Mouse (Mus musculus): ENCODE measurements at regions not wholly inside any gene's neighbourhood (a gene's known extent, or its start where the extent isn't known, plus 50 kb on each side); places are given as distances from the start of the nearest gene placed in this dataset.

DNA sequence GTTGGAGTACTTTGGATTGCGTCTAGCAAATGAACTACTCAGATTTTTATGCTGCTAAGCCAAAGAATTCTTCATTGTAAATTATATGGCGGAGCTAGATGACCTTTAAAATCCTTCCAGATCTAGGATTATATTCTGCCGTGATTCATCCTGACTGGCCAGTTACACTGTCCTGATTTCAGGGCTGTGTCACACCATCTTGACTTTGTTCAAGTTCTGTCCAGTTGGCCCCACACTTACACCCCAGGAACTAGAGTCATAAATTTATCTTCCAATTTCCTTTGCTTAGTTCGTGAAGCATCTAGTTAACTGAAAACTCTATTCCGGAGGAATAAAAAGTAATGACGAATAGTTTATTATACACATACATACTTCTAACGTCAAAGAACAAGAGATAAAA lies 158.5 kb upstream of the Tcf21 start:
- Histone ChIP-seq H3K27me3 (ENCODE audit: control insufficient read depth, insufficient read depth, low read length) (no peaks in the 10 kb centered on the region), H3K4me1 (ENCODE audit: control insufficient read depth, insufficient read depth, low read length) (no peaks in the 10 kb centered on the region), H3K36me3 (ENCODE audit: control insufficient read depth, insufficient read depth, low read length) (no peaks in the 10 kb centered on the region), H3K4me3 (ENCODE audit: control insufficient read depth, low read depth, low read length) (no peak overlapping the region), H3K27ac (ENCODE audit: control insufficient read depth, insufficient read depth, low read depth, low read length) (no peak overlapping the region)
- TF ChIP-seq CTCF (IDR thresholded peaks at IDR 0.05; ENCODE audit: control insufficient read depth, insufficient read depth, insufficient replicate concordance, low read depth, low read length), result no peak
- no peak for TF ChIP-seq POLR2A (IDR thresholded peaks at IDR 0.05; ENCODE audit: control insufficient read depth, low read depth, low read length)

DNA sequence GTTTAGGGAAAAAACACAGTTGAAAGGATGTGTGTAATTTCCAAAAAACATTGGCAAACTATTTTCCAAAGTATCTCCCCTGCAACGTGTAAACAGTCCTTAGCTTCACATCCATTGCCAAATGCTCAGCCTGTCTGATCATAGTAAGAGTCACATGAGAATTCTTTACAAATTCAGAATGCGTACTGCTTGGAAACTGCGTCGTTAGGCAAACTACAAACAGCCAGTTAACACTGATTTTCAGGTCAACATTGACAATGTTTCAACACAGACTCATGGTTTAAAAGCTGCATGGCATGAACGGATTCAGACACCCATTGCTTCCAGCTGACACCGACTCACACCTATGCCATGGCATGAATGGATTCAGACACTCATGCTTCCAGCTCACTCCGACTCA lies 137.0 kb upstream of the Tcf21 start:
- peaks cover 4% of the 10 kb centered on the region; the same call in 1 of the 2 replicates for H3K4me1 ChIP-seq (ENCODE audit: control insufficient read depth, insufficient read depth, low read length)
- H3K4me3 ChIP-seq (ENCODE audit: control insufficient read depth, low read depth, low read length), result no peak overlapping the region
- TF ChIP-seq CTCF (IDR thresholded peaks at IDR 0.05; ENCODE audit: control insufficient read depth, insufficient read depth, insufficient replicate concordance, low read depth, low read length) (no peak), POLR2A (IDR thresholded peaks at IDR 0.05; ENCODE audit: control insufficient read depth, low read depth, low read length) (no peak)
- H3K27me3 ChIP-seq (ENCODE audit: control insufficient read depth, insufficient read depth, low read length), result no peaks in the 10 kb centered on the region
- no peak overlapping the region for H3K27ac ChIP-seq (ENCODE audit: control insufficient read depth, insufficient read depth, low read depth, low read length)
- no peaks in the 10 kb centered on the region for H3K36me3 ChIP-seq (ENCODE audit: control insufficient read depth, insufficient read depth, low read length)

DNA sequence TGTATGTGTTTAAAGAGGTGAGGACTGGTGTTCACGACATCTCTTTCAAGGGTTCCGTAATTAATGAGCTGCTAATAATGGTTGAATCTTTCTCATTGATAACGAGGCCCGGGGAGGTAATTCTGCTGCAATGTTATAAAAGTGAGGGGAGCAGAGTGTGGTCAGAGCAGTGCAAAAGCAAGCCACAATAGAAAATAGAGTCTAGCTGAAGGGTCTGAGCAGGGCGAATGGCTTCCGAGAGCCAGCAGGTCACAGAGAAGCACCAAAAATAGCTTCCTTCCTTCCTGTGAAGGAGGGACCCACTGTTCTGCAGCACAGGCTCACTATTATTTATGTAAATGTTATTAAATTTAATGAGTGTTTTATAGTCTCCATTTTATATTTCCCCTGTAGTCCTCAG lies 133.3 kb upstream of the Tcf21 start:
- no peaks in the 10 kb centered on the region for H3K27me3 ChIP-seq (ENCODE audit: control insufficient read depth, insufficient read depth, low read length)
- no peak overlapping the region for H3K4me3 ChIP-seq (ENCODE audit: control insufficient read depth, low read depth, low read length)
- TF ChIP-seq POLR2A (IDR thresholded peaks at IDR 0.05; ENCODE audit: control insufficient read depth, low read depth, low read length), result no peak
- no peak for TF ChIP-seq CTCF (IDR thresholded peaks at IDR 0.05; ENCODE audit: control insufficient read depth, insufficient read depth, insufficient replicate concordance, low read depth, low read length)
- H3K4me1 ChIP-seq (ENCODE audit: control insufficient read depth, insufficient read depth, low read length), result peaks cover 4% of the 10 kb centered on the region; the same call in 1 of the 2 replicates
- H3K36me3 ChIP-seq (ENCODE audit: control insufficient read depth, insufficient read depth, low read length), result no peaks in the 10 kb centered on the region
- H3K27ac ChIP-seq (ENCODE audit: control insufficient read depth, insufficient read depth, low read depth, low read length), result no peak overlapping the region

DNA sequence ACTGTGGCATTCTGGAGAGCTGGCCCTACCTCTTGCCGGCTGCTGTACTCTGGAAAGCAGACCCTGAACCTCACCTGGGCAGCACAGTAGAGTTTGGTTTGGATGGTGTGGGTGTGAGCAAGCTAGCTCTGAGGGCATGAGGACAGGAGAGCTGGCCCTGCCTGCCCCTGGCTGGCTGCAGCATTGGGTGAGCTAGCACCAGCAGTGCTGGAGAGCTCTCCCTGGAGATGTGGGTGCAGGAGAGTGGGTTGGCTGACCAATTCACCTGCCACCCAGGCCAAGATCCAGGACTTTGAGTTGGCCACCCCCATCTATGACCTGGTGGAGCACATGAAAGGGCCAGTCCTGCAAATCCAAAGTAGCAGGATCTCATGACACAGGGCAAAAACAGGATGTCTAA lies 124.3 kb upstream of the Tcf21 start:
- TF ChIP-seq CTCF (IDR thresholded peaks at IDR 0.05; ENCODE audit: control insufficient read depth, insufficient read depth, insufficient replicate concordance, low read depth, low read length), result no peak
- TF ChIP-seq POLR2A (IDR thresholded peaks at IDR 0.05; ENCODE audit: control insufficient read depth, low read depth, low read length), result no peak
- H3K4me3 ChIP-seq (ENCODE audit: control insufficient read depth, low read depth, low read length), result no peak overlapping the region
- no peaks in the 10 kb centered on the region for H3K36me3 ChIP-seq (ENCODE audit: control insufficient read depth, insufficient read depth, low read length)

DNA sequence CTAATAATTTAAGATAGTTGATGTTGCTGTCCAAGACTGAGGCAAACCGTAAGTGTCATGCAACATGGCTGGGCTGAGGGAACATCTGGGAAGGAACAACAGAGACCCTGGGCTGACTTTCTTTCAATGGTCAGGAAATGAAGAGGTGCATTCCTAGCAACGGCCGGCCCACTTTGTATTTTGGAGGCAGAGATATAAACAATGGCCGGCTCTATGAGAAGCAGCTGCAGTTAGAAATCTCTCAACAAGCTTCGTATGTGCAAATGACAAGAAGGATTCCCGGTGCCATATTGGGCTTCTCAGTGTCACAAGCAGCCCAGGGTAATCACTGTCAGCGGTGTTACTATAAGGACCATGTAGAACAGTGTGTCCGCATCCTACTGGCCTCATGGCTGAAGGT lies 108.0 kb upstream of the Tcf21 start:
- TF ChIP-seq CTCF (IDR thresholded peaks at IDR 0.05; ENCODE audit: control insufficient read depth, insufficient read depth, insufficient replicate concordance, low read depth, low read length) (no peak), POLR2A (IDR thresholded peaks at IDR 0.05; ENCODE audit: control insufficient read depth, low read depth, low read length) (no peak)

More for the DNA sequence above, 124.3 kb upstream of the Tcf21 start:
- Histone ChIP-seq H3K4me1 (ENCODE audit: control insufficient read depth, insufficient read depth, low read length) (no peaks in the 10 kb centered on the region), H3K27ac (ENCODE audit: control insufficient read depth, insufficient read depth, low read depth, low read length) (no peak overlapping the region), H3K27me3 (ENCODE audit: control insufficient read depth, insufficient read depth, low read length) (no peaks in the 10 kb centered on the region)

DNA sequence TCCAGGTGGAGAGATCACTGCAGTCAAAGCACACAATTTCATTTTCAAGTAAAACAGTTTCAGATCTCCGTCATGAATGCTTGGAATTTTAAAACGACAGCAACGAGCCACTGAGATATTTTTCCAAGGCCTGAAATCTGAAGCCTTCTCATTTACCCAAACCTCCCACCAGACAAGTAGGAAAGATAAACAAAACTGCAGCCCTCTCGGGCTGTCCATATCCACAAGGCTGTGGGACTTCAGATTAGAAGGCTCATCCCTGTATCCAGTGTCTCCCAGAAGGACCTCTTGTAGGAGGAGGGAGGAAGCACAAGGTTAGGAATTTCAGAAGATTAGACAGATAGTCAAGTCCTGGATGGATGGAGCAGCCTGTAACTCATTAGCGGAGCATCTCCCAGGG lies 106.1 kb upstream of the Tcf21 start:
- Histone ChIP-seq H3K27ac (ENCODE audit: control insufficient read depth, insufficient read depth, low read depth, low read length) (no peak overlapping the region), H3K4me1 (ENCODE audit: control insufficient read depth, insufficient read depth, low read length) (no peaks in the 10 kb centered on the region)
- TF ChIP-seq POLR2A (IDR thresholded peaks at IDR 0.05; ENCODE audit: control insufficient read depth, low read depth, low read length) (no peak), CTCF (IDR thresholded peaks at IDR 0.05; ENCODE audit: control insufficient read depth, insufficient read depth, insufficient replicate concordance, low read depth, low read length) (no peak)

More for the DNA sequence above, 108.0 kb upstream of the Tcf21 start:
- H3K4me1 ChIP-seq (ENCODE audit: control insufficient read depth, insufficient read depth, low read length), result no peaks in the 10 kb centered on the region
- H3K4me3 ChIP-seq (ENCODE audit: control insufficient read depth, low read depth, low read length), result no peak overlapping the region
- H3K36me3 ChIP-seq (ENCODE audit: control insufficient read depth, insufficient read depth, low read length), result no peaks in the 10 kb centered on the region
- no peak overlapping the region for H3K27ac ChIP-seq (ENCODE audit: control insufficient read depth, insufficient read depth, low read depth, low read length)
- H3K27me3 ChIP-seq (ENCODE audit: control insufficient read depth, insufficient read depth, low read length), result no peaks in the 10 kb centered on the region

DNA sequence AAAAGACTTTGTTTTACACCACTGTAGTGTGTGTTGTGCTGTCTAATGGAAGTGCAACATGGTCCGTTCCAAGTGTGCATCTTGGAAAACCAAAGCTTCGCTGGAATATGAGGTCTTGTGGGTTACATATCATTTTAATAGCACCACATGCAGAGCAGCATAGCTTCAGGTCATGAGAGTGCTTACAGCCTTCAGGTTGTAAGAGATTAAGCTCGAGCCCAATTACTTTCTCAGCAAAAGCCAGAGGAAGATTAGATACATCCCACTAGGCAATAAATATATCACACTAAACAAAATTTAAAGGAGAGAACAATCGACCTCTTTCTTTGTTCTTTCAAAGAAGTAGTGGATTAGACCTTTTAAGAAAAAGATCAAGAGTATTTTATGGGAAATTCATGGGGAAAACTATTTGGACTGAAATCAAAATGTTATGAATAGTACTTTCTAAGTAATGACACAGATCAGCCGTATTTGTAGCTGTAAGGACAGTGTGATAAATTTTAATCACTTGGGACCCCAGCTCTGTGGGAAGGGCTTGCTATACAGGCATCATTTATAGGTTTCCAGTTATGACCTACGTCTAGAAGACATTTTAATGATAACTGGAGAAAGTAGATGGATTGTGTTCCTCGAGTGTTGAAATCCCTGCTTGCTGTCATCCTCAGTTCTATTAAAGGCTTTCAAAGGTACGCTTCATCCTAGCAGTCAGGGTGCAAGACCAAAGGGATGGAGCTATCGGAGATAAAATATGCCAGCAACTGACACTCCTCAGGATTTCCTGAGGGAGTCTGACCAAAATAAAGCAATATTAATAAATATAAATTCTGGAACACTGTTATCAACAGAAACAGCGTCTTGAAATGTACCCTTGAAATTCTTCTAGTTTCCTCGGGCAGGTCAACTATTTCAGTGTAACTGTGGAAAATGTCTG lies 101.3 kb upstream of the Tcf21 start:
- Histone ChIP-seq H3K27me3 (ENCODE audit: control insufficient read depth, insufficient read depth, low read length) (no peaks in the 10 kb centered on the region), H3K4me3 (ENCODE audit: control insufficient read depth, low read depth, low read length) (no peak overlapping the region), H3K36me3 (ENCODE audit: control insufficient read depth, insufficient read depth, low read length) (no peaks in the 10 kb centered on the region), H3K27ac (ENCODE audit: control insufficient read depth, insufficient read depth, low read depth, low read length) (peak overlapping the region; percentile 72), H3K4me1 (ENCODE audit: control insufficient read depth, insufficient read depth, low read length) (no peaks in the 10 kb centered on the region)
- TF ChIP-seq CTCF (IDR thresholded peaks at IDR 0.05; ENCODE audit: control insufficient read depth, insufficient read depth, insufficient replicate concordance, low read depth, low read length) (no peak), POLR2A (IDR thresholded peaks at IDR 0.05; ENCODE audit: control insufficient read depth, low read depth, low read length) (no peak)

More for the DNA sequence above, 106.1 kb upstream of the Tcf21 start:
- Histone ChIP-seq H3K36me3 (ENCODE audit: control insufficient read depth, insufficient read depth, low read length) (no peaks in the 10 kb centered on the region), H3K27me3 (ENCODE audit: control insufficient read depth, insufficient read depth, low read length) (no peaks in the 10 kb centered on the region), H3K4me3 (ENCODE audit: control insufficient read depth, low read depth, low read length) (no peak overlapping the region)
